Mouse (Mus musculus): ENCODE results near the gene Clstn1.

DNA sequence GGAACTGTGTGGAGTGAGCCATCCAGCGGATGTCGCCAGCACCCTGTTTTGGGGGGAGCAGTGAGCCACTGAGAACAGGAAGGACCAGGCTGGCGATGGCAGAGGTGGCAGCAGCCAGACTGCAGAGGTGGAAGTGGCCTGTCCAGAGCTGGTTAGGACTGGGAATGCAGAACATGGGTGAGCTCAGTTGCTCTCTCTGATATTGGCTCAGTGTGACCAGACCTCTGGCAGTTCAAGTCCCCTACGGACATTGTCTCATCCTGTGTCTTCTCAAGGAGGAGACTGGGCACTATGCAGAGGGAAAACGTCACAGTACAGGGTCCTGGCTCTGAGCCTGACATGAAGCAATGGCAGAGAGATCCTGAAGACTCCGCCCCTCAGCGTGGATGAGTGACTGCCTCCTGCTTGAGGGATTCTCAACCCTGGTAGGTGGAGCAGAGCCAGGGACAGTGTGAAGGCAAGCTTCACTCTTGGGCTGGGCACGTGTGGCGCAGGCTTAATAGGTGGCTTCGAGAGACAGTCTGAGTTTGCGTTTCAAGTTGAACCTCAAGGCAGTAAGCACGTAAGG lies 11.5 kb downstream of the Clstn1 start:
- no peak for TF ChIP-seq POLR2A (IDR thresholded peaks at IDR 0.05; ENCODE audit: extremely low read depth, insufficient read depth, low read length)
- TF ChIP-seq CTCF (IDR thresholded peaks at IDR 0.05; ENCODE audit: extremely low read depth, insufficient read depth, low read length) = no peak
